Mouse (Mus musculus) kidney, postnatal 36 days (tissue): Measurements from ENCODE around the gene Snx9.
A peak's percentile ranks its signal among the peaks of the same experiment; 100 is the strongest.

ENCODE experiments used
- DNase-seq, 2 experiments: peaks; one replicate each; pipeline ENCODE4 v3.0.0; 2021 to 2022; ENCODE audit warnings: mixed read lengths in 2 of 2

Snx9 gene

DNA sequence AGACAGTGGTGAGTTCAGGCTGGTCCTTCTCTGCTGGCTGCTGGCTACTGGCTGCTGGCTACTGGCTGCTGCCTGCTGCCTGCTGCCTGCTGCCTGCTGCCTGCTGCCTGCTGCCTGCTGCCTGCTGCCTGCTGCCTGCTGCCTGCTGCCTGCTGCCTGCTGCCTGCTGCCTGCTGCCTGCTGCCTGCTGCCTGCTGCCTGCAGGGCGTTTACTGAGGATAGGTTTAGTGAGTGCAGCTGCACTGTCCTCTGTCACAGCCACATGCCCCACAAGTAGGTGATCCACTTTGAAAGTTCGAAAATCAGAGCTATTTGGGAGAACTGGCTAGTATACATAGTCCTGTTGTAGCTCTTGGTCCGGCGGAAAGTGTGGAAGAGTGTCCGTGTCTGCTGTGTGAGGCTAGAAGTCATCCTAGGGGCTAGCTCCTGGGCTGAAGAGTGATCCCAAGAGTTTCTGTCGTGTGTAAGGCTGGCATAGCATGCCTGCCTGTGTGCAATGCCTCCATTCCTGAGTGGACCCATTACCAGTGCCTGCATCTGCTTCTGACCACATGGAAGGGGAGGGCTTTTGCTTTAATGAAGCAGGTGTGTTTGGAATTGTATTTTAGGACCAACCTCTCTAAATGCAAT, 45.2 kb downstream of the Snx9 start:
- no peak for DNase-seq

GRCm38 (mm10) chr17:5886943-5887800, 46.0 kb downstream of the Snx9 start:
- no peak for DNase-seq

DNA sequence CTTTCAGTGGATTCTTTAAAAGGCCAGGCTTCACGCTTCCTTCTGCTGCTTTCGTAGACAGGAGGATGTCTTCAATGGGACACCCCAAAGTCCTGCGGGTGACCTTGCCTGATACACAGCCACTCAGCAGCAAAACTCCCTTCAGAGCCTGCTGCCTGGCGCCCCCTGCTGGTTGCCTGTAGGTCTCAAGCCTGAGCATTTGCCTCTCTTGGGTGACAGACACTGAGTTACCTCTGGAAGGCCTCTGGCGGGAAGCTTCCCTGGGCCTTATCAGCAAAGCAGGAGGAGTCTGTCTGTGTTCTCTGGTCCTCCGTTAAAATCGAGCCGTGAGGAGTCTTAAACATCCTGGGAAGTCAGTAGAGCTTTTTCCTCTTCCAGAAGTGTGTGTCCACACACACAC, 49.3 kb downstream of the Snx9 start:
- peak; percentile 86 to 96 for DNase-seq

GRCm38 (mm10) chr17:5891933-5892683, 51.0 kb downstream of the Snx9 start:
- DNase-seq = no peak

DNA sequence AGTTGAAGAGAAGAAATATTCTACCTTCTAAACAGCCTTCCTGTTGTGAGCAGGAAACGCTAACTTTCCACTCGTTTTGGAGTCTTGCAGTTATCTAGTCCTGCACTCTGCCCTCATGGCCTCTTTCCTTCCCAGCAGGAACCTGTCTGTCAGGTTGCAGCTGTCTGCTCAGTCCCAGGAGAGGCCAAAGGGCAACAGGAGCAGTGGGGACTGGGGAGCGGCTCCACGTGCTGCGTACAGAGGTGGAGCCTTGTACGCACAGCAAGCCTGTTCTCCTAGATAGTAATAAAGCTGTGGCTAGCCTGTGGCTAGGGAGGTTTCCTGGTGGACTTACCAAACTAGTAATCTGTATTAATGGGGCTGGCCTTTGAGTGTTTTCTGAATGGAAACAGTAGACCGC, 52.0 kb downstream of the Snx9 start:
- peak; percentile 79 to 87 for DNase-seq

DNA sequence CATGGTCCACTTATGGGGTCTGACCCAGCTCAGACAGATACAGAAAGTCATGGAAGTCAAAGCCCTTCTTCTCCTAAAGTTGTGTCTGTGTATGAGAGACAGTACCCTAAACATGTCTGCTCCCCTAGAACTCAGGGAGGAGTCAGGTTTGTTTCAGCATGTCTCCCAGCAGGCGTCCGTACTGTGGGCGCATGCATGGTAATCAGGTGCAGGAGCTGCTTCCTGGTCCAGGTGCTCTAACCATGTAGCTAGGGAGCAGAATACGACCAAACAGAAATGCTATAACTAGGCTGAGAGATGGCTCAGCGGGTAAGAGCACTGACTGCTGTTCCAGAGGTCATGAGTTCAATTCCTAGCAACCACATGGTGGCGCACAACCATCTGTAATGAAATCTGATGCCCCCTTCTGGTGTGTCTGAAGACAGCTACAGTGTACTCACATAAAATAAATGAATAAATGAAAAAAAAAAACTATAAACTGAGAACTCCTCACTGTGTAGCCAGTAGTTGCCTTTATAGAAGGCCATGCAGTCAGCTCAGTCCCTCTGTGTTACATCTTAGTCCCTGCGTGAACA, 52.5 kb downstream of the Snx9 start:
- no peak for DNase-seq

- DNase-seq = no peak
Measured at GRCm38 (mm10) chr17:5896066-5896465, 54.9 kb downstream of the Snx9 start.

DNA sequence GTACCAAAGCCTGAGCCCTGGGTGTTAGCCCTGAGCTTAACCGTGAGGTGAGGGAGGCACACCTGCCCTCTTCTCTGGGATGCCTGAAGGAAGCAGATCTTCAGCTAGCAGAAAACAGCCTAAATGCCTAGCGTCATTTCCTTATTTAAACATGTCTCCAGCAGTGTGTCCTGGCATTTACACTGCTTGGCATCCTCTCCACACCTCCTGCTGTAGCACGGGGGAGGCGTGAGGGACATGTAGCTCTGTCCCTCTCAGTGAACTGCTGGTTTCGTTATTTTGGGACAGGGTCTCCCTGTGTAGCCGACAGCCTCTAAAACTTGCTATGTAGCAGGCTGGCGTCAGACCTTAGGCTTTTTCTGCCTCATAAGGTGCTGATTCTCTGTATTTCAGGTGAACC, 55.5 kb downstream of the Snx9 start:
- no peak for DNase-seq

DNA sequence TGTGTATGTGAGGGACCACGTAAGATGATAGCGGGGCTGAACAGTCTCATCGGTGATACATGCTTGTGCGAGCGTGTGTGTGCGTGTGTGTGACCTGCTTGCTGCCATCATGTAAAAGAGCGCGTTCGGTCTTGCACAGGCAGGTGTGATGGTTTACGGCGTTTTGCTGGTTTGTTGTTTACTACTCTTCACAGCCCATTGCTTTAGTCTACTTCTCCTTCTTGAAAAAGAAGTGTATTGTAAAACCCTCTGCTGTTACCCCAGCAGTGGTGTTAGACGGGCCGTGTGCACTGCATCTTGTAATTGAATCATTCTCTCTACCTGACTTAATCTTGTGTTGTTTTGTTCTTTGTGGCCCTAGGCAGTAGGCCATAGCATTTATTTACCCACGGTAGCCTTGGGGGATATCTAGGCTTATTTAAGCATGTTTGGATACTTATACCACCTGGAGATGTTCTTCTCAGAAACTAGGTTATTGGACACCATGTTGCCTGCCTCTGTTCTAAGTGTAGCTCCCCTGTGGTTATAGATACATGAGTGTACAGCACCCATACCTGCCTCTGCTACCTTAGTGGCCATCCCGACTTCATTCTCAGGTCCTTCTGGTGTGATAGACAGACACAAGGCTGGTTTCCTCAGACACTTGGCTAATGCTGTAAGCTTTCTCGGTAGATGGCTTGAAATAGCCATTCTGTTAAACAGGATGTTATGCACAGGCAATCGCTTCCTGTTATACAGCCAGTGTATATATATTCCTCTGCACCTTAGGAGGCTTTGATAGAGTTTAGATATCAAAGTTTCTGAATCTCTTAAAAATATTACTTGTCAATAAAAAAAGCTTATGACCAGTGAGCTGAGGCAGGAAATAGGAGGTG, 56.4 kb downstream of the Snx9 start:
- DNase-seq = no peak

- no peak for DNase-seq
Measured at GRCm38 (mm10) chr17:5899251-5899650, 58.1 kb downstream of the Snx9 start.

DNA sequence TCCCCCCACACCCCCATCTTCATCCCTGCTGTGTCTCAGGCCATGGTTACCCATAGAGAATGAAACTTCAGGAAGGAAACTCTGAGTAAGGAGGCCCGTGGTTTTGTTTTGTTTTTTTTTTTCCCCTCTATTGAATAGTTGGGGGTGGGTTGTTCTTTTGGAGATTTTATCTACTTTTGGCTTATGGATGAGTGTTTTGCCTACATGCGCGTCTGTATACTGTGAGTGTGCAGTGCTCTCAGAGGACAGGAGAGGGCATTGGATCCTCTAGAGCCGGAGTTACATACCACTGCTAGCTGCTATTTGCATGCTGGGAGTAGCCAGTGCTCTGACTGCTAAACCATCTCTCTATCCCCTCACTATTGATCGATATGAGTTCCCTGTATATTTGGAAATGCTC, 60.3 kb downstream of the Snx9 start:
- DNase-seq = no peak

DNA sequence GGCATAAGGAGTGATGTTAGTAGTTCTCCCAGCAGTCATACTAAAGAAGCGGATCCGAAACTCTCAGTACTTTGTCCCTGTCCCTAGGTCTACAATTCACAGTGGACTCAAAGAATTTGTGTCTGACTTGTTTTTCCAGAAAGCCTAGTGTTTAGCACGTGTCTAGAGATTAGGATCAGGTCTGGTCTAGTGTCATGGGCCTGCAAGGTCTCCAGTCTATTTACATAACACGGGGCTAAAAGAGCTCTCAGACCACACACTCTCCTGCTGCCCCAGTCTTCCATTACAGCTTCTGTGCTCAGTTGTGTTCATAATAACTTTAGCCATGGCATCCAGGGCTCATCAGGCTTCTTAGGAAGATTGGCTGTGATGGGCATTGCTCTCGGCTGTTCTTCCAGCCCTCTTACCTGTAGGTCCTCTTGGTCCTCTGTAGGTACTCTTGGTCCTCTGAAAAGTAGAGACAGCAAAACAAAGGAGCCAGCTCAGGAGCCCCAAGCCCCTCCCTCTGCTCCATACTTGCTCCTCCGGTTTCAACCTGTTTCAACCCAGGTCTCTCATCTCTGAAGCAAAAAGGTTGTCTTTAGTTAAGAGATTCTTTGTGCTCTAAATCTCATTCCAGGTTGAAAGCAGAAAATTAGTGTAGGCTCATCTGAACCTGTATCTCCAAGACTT, 62.6 kb downstream of the Snx9 start:
- no peak for DNase-seq

- DNase-seq = no peak
Measured at GRCm38 (mm10) chr17:5909681-5910080, 68.6 kb downstream of the Snx9 start.

GRCm38 (mm10) chr17:5911591-5911990, 70.5 kb downstream of the Snx9 start:
- no peak for DNase-seq

GRCm38 (mm10) chr17:5912797-5913196, 71.7 kb downstream of the Snx9 start:
- DNase-seq = no peak

DNA sequence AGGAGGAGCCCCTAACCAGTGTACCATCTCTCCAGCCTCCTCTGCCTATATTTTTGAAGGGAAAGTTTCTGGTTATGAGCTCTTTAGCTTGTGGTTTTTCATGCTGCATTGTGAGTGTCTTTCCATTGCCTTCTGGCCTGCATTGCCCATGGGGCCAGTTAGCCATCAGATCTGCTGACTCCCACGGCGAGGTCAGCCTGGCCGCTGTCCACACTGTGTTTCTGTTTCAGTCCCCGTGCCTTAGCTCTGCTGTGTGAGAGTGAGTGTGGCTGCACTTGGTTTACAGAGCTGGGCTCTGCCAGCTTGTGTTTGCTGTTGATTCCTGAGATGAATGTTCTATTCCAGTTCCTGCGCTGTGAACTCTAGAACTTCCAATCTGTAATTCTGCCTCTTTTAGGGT, 73.1 kb downstream of the Snx9 start:
- peak; percentile 23 to 57 for DNase-seq

GRCm38 (mm10) chr17:5921954-5922353, 80.8 kb downstream of the Snx9 start:
- DNase-seq = no peak

DNA sequence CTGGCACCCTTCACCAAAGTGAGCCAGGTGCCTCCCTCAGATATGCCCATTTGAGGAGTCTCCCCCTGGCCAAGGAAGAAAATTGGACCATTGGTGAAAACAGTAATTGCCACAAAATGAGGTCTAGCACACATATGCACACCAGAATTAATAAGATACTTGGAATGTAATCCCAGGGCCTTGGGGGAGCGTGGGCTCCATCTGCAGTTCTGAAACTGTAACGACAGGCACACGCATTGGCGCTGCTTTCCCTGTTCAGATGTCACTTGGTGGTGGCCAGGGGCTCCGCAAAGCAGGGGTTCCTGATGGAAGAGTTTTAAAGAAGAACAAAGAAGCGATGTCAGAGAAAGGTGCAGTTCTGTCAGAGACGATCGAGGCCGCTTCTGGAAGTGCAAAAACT, 82.2 kb downstream of the Snx9 start:
- DNase-seq = peak in 1 of 2 experiments; percentile 48

GRCm38 (mm10) chr17:5924238-5924637, 83.1 kb downstream of the Snx9 start:
- no peak for DNase-seq

- DNase-seq = peak in 1 of 2 experiments; percentile 33
Measured at GRCm38 (mm10) chr17:5926710-5927109, 85.6 kb downstream of the Snx9 start.

DNA sequence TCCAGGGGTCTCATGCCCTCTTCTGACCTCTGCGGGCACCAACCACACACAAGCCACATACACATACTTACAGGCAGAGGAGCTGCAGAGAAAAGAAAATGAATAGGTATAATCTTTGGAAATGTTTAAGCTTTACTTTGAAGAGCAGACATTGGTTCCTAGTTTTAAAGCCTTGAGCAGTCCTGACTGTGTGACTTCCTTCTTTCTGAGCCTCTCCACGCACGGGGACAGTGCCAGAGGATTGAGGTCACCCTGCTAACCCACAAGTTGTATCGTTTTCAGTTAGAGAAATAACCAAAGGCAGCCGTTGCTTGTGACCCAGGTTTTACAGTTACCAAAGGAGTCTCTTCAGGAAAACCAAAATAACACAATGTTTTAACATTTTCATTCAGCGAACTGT, 87.9 kb downstream of the Snx9 start:
- DNase-seq = no peak

DNA sequence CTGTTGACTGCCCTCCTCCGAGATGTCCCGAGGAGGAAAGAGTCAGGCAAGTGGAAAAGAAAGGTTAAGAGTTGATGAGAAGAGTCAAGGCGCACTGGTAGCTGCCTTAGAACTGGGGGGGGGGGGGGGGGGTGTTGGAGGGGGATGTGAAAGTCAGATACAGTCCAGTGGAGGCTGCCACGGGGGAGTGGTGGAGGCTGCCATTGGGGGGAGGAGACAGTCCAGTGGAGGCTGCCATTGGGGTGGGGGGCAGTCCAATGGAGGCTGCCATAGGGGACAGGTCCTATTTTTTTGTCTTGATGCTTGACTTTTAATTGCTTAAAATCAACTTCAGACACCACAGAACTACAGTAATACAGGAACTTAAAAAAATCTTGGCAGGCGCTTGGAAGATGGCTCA, 91.0 kb downstream of the Snx9 start:
- DNase-seq = no peak
